Mouse (Mus musculus) liver, adult 2 months (tissue): ENCODE measurements at regions not wholly inside any gene's neighbourhood (a gene's known extent, or its start where the extent isn't known, plus 50 kb on each side); places are given as distances from the start of the nearest gene placed in this dataset.

Experiments used
- CTCF ChIP-seq: fragments of 200-500 bp; IDR thresholded peaks from 2 replicates; pipeline ENCODE4 v1.5.1; 2011; ENCODE audit warnings: low read depth, low read length, control low read depth
- POLR2A ChIP-seq: fragments of 200-500 bp; IDR thresholded peaks from 2 replicates; pipeline ENCODE4 v1.6.1; 2011; ENCODE audit warnings: low read length, control low read depth; ENCODE audit not compliant: insufficient read depth; ENCODE audit errors: extremely low read depth

- TF ChIP-seq CTCF (no peak), POLR2A (no peak)
These were observed 283.2 kb downstream of the Gm7489 start for GRCm38 (mm10) chr15:54167842-54168361.
